ENCODE assay signal across 29 mouse cellular contexts in genomic region chr1:58137891-58138290, GRCm38 (mm10). TPM values are rescaled to one million over a fixed set of nuclear protein-coding genes. Genes with fewer than 3 reads are reported as not detected.
DNase-seq lines count a peak whose midpoint lies in the region; ATAC-seq and TF ChIP-seq lines count a peak whose summit lies in the region.
"Had no signal": no experiment of that assay in that cellular context is flagged by ENCODE, and none has a peak within 500 bp of the region (broad histone marks: within the 10 kb centered on the region; RNA-seq: fewer than 3 reads in every experiment).

No protein-coding gene starts in this region.

- H3K4me2 ChIP-seq in heart, embryonic 11.5 days: no peak overlapping the region
- H3K4me2 ChIP-seq in liver, postnatal 0 days (ENCODE audit: low read depth, low read length): no peak overlapping the region
- H3K4me2 ChIP-seq in liver, embryonic 12.5 days: no peak overlapping the region
- H3K4me2 ChIP-seq: embryonic facial prominence, embryonic 13.5 days; forebrain, embryonic 12.5 days; forebrain, embryonic 15.5 days; hindbrain, embryonic 13.5 days; intestine, embryonic 15.5 days had no signal

- no peak overlapping the region for H3K27ac ChIP-seq in heart, embryonic 11.5 days (ENCODE audit: low read depth, low read length)
- no peak overlapping the region for H3K27ac ChIP-seq in liver, postnatal 0 days (ENCODE audit: low read depth)
- no peak overlapping the region for H3K27ac ChIP-seq in liver, embryonic 12.5 days
- H3K27ac ChIP-seq: embryonic facial prominence, embryonic 10.5 days; embryonic facial prominence, embryonic 13.5 days; forebrain, embryonic 12.5 days; forebrain, embryonic 15.5 days; hindbrain, embryonic 10.5 days; hindbrain, embryonic 13.5 days; intestine, embryonic 15.5 days had no signal

- TF ChIP-seq EP300 in liver, postnatal 0 days (IDR thresholded peaks at IDR 0.05; ENCODE audit: low read depth): no peak

- TF ChIP-seq CTCF in liver, postnatal 0 days (IDR thresholded peaks at IDR 0.05; ENCODE audit: low read depth): no peak

- H3K4me1 ChIP-seq in heart, embryonic 11.5 days (ENCODE audit: control insufficient read depth, insufficient read depth, low read length): no peaks in the 10 kb centered on the region
- H3K4me1 ChIP-seq in liver, postnatal 0 days (ENCODE audit: insufficient read depth): no peaks in the 10 kb centered on the region
- no peaks in the 10 kb centered on the region for H3K4me1 ChIP-seq in liver, embryonic 12.5 days
- H3K4me1 ChIP-seq: embryonic facial prominence, embryonic 10.5 days; embryonic facial prominence, embryonic 13.5 days; forebrain, embryonic 12.5 days; forebrain, embryonic 15.5 days; hindbrain, embryonic 10.5 days; hindbrain, embryonic 13.5 days; intestine, embryonic 15.5 days had no signal

- H3K9ac ChIP-seq in heart, embryonic 11.5 days (ENCODE audit: low read depth, low read length): no peak overlapping the region
- H3K9ac ChIP-seq in liver, postnatal 0 days (replicated peaks): no peak overlapping the region
- no peak overlapping the region for H3K9ac ChIP-seq in liver, embryonic 12.5 days
- H3K9ac ChIP-seq: embryonic facial prominence, embryonic 13.5 days; forebrain, embryonic 12.5 days; forebrain, embryonic 15.5 days; hindbrain, embryonic 13.5 days; intestine, embryonic 15.5 days had no signal

- no peaks in the 10 kb centered on the region for H3K27me3 ChIP-seq in heart, embryonic 11.5 days (ENCODE audit: control insufficient read depth, insufficient read depth, low read length)
- H3K27me3 ChIP-seq in liver, postnatal 0 days (ENCODE audit: insufficient read depth, low read length): no peaks in the 10 kb centered on the region
- H3K27me3 ChIP-seq in liver, embryonic 12.5 days (replicated peaks): no peaks in the 10 kb centered on the region
- H3K27me3 ChIP-seq: CH12.LX; embryonic facial prominence, embryonic 13.5 days; forebrain, embryonic 12.5 days; forebrain, embryonic 15.5 days; hindbrain, embryonic 13.5 days; intestine, embryonic 15.5 days had no signal

- peak; percentile 52 for DNase-seq in heart, adult 11 months
- no peak for DNase-seq in liver, postnatal 0 days
- no peak for DNase-seq in lung, postnatal 10 days
- DNase-seq: adrenal gland, adult 2 months; adrenal gland, postnatal 14 days; B cell, adult 2 months; cerebellum, adult 11 months; cerebellum, adult 2 months; cerebellum, adult 9-11 months; cerebellum, postnatal 25 days; embryo, embryonic 11 days; gastrocnemius, postnatal 36 days; heart, adult 18-20 months; heart, postnatal 36 days had no signal

- no peak overlapping the region for H3K4me3 ChIP-seq in heart, embryonic 11.5 days (ENCODE audit: low read depth, low read length)
- no peak overlapping the region for H3K4me3 ChIP-seq in liver, postnatal 0 days (ENCODE audit: low read depth, low read length)
- H3K4me3 ChIP-seq in liver, embryonic 12.5 days: no peak overlapping the region
- H3K4me3 ChIP-seq: embryonic facial prominence, embryonic 10.5 days; embryonic facial prominence, embryonic 13.5 days; erythroblast, embryonic 14.5 days; forebrain, embryonic 12.5 days; forebrain, embryonic 15.5 days; hindbrain, embryonic 10.5 days; hindbrain, embryonic 13.5 days; intestine, embryonic 15.5 days had no signal

- H3K9me3 ChIP-seq in heart, embryonic 11.5 days (replicated peaks; ENCODE audit: control insufficient read depth, low read length): no peaks in the 10 kb centered on the region
- peaks cover 3% of the 10 kb centered on the region for H3K9me3 ChIP-seq in liver, postnatal 0 days (ENCODE audit: low read length)
- peaks cover 12% of the 10 kb centered on the region; the same call in 1 of the 2 replicates for H3K9me3 ChIP-seq in liver, embryonic 12.5 days (replicated peaks)
- H3K9me3 ChIP-seq: embryonic facial prominence, embryonic 10.5 days; embryonic facial prominence, embryonic 13.5 days; forebrain, embryonic 15.5 days; hindbrain, embryonic 10.5 days; hindbrain, embryonic 13.5 days; intestine, embryonic 15.5 days had no signal

- ATAC-seq in heart, embryonic 11.5 days (replicated peaks; ENCODE audit: insufficient number of reproducible peaks, low FRiP score, low TSS enrichment): no peak
- ATAC-seq in liver, postnatal 0 days: 0 out of 2 replicates have a peak, but pooled peaks have one; percentile 45
- ATAC-seq in liver, embryonic 12.5 days: no peak
- peak; percentile 64 for ATAC-seq in megakaryocyte progenitor cell, adult 5-6 weeks (replicated peaks; ENCODE audit: poor library complexity)
- ATAC-seq: forebrain, embryonic 15.5 days; hindbrain, embryonic 16.5 days; intestine, embryonic 15.5 days; Patski had no signal

- H3K36me3 ChIP-seq in heart, embryonic 11.5 days (ENCODE audit: control insufficient read depth, insufficient read depth, low read length): no peaks in the 10 kb centered on the region
- H3K36me3 ChIP-seq in liver, postnatal 0 days (replicated peaks; ENCODE audit: insufficient read depth, low read length): no peaks in the 10 kb centered on the region
- H3K36me3 ChIP-seq in liver, embryonic 12.5 days: no peaks in the 10 kb centered on the region
- H3K36me3 ChIP-seq: embryonic facial prominence, embryonic 10.5 days; embryonic facial prominence, embryonic 13.5 days; forebrain, embryonic 12.5 days; forebrain, embryonic 15.5 days; G1E; hindbrain, embryonic 10.5 days; hindbrain, embryonic 13.5 days; intestine, embryonic 15.5 days had no signal

RNA-seq across cellular contexts. Expression of gene Aox3, which starts 25.0 kb away (rescaled TPM):
- polyA plus RNA-seq in heart, embryonic 11.5 days (2014; fragmentation: Nextera tagmentation; extraction: Ambion mirVana): not detected in 2 replicates
- 14.3 and 16.9 TPM in 2 replicates for polyA plus RNA-seq in liver, postnatal 0 days (2015; fragmentation: Nextera tagmentation; extraction: Ambion mirVana)
- 0.02 TPM in 1 of 2 replicates, not detected in the other for polyA plus RNA-seq in liver, embryonic 12.5 days (2016; fragmentation: Nextera tagmentation; extraction: Ambion mirVana)
- total RNA-seq in megakaryocyte progenitor cell, adult 5-6 weeks (2015): not detected in 2 replicates
- not detected in 2 replicates for total RNA-seq in megakaryocyte progenitor cell, adult 5-6 weeks (2017)
- polyA plus RNA-seq: erythroblast, embryonic 14.5 days; G1E had no signal

Comparison
In these comparisons a context has a peak if more than half of its experiments do, and no peak if none do; other contexts are left out.
1. ATAC-seq: peak in liver, postnatal 0 days (single experiment) and megakaryocyte progenitor cell, adult 5-6 weeks (single experiment); none in heart, embryonic 11.5 days (single experiment) and liver, embryonic 12.5 days (single experiment).
2. RNA of gene Aox3, which starts 25.0 kb away (polyA plus RNA-seq): 14.3 to 16.9 TPM in liver, postnatal 0 days; not detected in heart, embryonic 11.5 days and 0.02 TPM in liver, embryonic 12.5 days; every median in the first group is over 10 times any median in the second.